ENCODE assay signal across 8 mouse cellular contexts in genomic region chr8:126833006-126833405, GRCm38 (mm10).
DNase-seq lines count a peak whose midpoint lies in the region; ATAC-seq and TF ChIP-seq lines count a peak whose summit lies in the region.

No protein-coding gene starts in this region.

- WGBS in lung, adult 2 months, result 18% methylated on average over 5 of the region's 5 CpGs
- WGBS in intestine, postnatal 0 days, result 22% methylated on average over 5 of the region's 5 CpGs

- H3K4me2 ChIP-seq in intestine, postnatal 0 days (replicated peaks; ENCODE audit: low read depth), result no peak overlapping the region

- TF ChIP-seq CTCF in lung, adult 2 months (IDR thresholded peaks at IDR 0.05; ENCODE audit: insufficient read depth, low read length), result no peak
- TF ChIP-seq CTCF in intestine, postnatal 0 days (IDR thresholded peaks at IDR 0.05; ENCODE audit: low read depth), result peak; percentile 27; the same call in 1 of the 2 replicates

- no peaks in the 10 kb centered on the region for H3K36me3 ChIP-seq in intestine, postnatal 0 days (ENCODE audit: control insufficient read depth, insufficient read depth)

- H3K27ac ChIP-seq in intestine, postnatal 0 days (ENCODE audit: low read depth, low read length), result peak overlapping the region; percentile 92

- peak; percentile 38 for DNase-seq in lung, adult 2 months
- no peak for DNase-seq in lung, postnatal 10 days
- DNase-seq in embryo, embryonic 9.5 days (ENCODE audit: extremely low spot score), result peak; percentile 34
- no peak for DNase-seq in right cerebral cortex, adult 18-20 months
- no peak for DNase-seq in cerebellum, adult 11 months
- no peak for DNase-seq in left cerebral cortex, postnatal 25 days (ENCODE audit: low spot score in 2 of 2)

- H3K9ac ChIP-seq in intestine, postnatal 0 days (ENCODE audit: low read depth, low read length), result peak overlapping the region; percentile 2

- no peaks in the 10 kb centered on the region for H3K27me3 ChIP-seq in intestine, postnatal 0 days (replicated peaks; ENCODE audit: control insufficient read depth, insufficient read depth, low read length)

- H3K4me3 ChIP-seq in lung, adult 2 months (replicated peaks; ENCODE audit: extremely low read depth, low read depth, low read length), result no peak overlapping the region
- H3K4me3 ChIP-seq in intestine, postnatal 0 days (ENCODE audit: low read depth, low read length), result no peak overlapping the region

- peaks cover 37% of the 10 kb centered on the region for H3K4me1 ChIP-seq in lung, adult 2 months (ENCODE audit: control insufficient read depth, insufficient read depth, low read length)
- peaks cover 35% of the 10 kb centered on the region for H3K4me1 ChIP-seq in intestine, postnatal 0 days (replicated peaks; ENCODE audit: control insufficient read depth, insufficient read depth, low read length)

- no peak for ATAC-seq in intestine, postnatal 0 days
- peak; percentile 10 for ATAC-seq in megakaryocyte, adult 5-6 weeks (ENCODE audit: poor library complexity, severe bottlenecking)

- intact Hi-C loops in left cerebral cortex, postnatal 25 days (cut with DNase I), result loop anchor here (10.0 kb wide), 1 partner anchor 138 kb away; no protein-coding TSS in a partner anchor

- no peak for TF ChIP-seq POLR2A in lung, adult 2 months (IDR thresholded peaks at IDR 0.05; ENCODE audit: borderline replicate concordance, extremely low read depth, low read depth, low read length)

- H3K9me3 ChIP-seq in intestine, postnatal 0 days (ENCODE audit: control insufficient read depth), result no peaks in the 10 kb centered on the region

Comparison
In these comparisons a context has a peak if more than half of its experiments do, and no peak if none do; other contexts are left out.
1. DNase-seq: peak in lung, adult 2 months (single experiment) and embryo, embryonic 9.5 days (single experiment); none in lung, postnatal 10 days (single experiment), right cerebral cortex, adult 18-20 months (single experiment), cerebellum, adult 11 months (single experiment) and left cerebral cortex, postnatal 25 days (0 of 2).